Mouse (Mus musculus) kidney, postnatal 10 days (tissue): Measurements from ENCODE around the gene Slc30a2.
"Not testable (repeated sequence)": the region's sequence is repeated elsewhere in the genome, so short reads cannot be mapped to it uniquely, and the experiment has no call there.

Experiments
- DNase-seq: peaks from one replicate; pipeline ENCODE4 v3.0.0; 2021; ENCODE audit warnings: mixed read lengths

Gene Slc30a2

DNA sequence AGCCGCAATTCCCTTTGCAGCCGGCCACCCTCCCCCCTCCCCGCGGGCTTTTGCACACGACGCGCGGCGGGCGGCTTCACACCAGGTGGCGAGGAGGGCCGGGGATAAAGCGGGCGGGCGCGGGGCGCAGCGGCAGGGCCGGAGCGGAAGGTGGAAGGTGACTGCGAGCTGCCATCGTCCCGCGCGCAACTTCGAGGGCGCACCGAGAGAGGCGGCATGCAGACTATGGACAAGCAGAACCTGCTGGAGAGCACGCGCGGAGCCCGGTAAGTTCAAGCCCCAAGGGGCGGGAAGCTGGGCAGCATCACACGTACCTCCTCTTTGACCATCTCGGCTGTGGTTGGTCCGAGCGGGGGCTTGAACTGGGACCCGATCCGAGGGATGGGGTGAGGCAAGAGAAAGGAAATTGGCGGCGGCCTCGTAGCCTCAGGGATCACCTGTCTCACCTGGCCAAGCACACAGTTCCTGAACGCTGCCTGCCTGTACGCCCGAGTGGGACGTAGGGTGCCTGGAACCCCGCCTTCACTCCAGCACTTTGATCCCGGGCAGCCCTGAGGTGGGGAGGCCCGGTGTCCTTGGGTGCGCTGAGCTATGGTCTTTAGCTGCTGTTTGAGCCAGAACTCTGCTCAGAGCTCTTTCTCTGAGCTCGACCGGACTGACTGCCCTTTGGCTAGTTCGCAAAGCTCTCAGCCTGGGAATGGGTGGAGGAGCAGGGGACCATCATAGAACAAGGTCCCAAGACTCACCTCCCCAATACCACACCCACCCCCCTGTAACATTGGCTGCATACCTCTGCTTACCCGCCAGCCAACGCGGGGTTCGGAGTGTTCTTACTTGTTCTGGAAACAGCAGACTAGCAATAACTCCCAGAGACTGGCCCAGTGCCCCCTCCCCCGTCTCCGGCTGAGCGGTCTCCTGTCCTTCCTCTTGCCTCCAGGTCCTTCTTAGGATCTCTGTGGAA lies at the start of gene Slc30a2:
Gene Slc30a2, plus strand, starts transcription at position 111 of the 961 bp plus-strand sequence.
- peak; percentile 63 for DNase-seq

DNA sequence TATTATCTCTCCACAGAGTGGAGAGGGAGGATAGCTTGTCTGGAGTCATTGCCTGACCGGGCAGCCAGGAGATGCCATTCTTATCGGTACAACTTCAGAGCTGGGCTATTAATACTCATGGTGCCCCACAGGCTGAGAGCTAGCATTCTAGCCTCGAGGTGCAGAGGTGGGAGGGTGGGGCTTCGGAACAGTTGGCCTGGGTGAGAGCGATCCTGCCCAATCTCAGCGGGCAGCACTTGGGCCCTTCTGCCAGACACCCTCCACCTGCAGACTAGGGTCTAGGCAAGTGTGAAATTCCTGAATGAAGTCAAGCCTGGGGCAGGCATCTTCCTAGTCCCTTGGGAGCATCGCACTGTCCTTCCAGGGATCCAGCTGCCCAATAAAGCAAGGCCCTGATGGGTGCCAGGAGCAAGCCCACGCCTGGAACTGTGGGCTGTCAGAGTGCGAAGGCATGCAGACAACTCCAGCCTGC lies 49.3 kb upstream of the Slc30a2 start:
- no peak for DNase-seq

DNA sequence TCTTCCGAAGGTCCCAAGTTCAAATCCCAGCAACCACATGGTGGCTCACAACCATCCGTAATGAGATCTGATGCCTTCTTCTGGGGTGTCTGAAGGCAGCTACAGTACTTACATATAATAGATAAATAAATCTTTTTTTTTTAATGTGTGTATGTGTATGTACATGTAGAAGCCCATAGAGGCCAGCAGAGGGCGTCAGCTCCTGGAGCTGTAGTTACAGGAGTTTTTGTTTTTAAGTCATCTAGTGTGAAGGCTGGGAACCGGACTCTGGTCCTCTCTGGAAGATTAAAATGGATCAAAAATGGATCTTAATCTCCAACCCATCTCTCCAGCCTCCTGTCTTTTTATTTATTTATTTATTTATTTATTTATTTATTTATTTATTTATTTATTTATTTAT lies 46.9 kb upstream of the Slc30a2 start:
- DNase-seq = not testable (repeated sequence)

DNA sequence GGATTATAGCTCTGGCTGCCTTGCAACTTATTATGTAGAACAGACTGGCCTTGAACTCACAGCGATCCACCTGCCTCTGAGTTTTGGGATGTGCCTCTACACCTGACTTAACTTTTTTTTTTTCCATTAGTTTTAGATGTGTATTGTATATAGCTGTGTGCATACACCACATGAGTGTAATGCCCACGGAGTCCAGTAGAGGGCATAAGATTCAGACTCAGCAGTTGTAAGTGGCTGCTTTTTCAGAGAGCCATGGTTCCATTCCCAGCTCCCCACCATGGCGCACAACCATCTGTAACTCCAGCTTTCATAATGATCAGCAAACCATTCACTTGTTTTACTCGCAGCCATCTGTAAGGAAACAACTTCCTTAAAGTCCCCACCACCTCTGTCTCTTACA lies 46.5 kb upstream of the Slc30a2 start:
- DNase-seq = no peak

DNA sequence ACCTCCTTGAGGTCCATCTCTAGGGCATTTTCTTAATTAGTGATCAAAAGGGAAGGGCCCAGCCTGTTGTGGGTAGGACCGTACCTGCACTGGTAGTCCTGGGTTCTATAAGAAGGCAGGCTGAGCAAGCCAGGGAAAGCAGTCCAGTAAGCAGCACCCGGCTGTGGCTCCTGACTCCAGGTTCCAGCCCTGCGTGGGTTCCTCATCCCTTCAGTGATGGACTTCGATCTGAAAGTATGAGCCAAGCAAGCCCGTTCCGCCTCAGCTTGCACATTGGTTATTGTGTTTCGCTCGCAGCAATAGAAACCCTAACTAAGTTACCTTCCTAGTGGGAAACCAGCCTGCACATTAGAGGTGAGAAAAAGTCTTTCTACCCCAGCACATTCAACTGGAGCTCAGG lies 45.6 kb upstream of the Slc30a2 start:
- no peak for DNase-seq

DNA sequence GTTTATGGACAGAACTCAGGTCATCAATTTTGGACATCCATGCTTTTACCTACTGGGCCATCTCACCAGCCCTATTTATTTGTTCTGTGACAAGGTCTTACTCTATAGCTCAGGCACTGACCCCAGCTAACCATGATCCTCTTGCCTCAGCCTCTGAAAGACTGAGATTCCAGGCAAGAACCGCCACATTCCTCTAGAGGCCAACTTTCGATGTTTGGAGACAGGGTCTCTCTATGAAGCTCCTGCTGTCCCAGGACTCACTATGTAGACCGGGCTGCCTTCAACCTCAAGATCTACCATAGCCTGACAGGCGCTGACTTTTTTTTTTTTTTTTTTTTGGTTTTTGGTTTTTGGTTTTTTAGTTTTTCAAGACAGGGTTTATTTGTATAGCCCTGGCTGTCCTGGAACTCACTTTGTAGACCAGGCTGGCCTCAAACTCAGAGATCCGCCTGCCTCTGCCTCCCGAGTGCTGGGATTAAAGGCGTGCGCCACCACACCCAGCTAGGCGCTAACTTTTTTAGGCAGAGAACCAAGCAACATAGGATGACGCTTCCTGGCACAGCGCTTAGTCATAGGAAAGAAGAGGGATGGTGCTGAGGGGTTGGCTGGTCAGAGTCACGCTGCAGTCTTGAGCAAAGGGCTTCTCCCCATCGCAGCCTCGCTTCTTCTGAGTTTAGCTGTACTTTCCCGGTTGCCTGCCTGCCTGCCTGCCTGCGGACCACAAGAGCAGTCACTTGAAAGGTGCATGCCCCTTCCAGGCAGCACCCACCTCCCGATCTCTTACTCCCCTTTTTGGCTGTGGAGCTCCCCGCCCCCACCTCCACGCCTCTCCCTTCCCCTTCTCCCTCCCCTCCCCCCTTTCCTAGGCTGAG lies 44.1 kb upstream of the Slc30a2 start:
- DNase-seq = no peak

DNA sequence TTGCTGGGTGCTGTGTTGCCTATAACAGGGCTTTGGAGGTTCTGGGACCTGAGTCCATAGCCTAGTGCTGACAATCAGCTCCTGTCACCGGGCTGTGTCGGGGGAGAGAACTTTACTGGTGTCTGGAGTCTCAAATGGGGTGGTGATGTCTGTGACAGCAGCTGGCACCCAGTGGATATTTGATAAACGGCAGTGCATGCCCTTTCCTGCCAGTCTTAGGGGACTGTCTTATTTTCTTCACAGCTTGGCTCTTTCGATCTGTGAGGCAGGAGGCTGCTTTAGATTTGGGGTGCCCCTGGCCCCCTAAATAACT lies 43.5 kb upstream of the Slc30a2 start:
- no peak for DNase-seq

DNA sequence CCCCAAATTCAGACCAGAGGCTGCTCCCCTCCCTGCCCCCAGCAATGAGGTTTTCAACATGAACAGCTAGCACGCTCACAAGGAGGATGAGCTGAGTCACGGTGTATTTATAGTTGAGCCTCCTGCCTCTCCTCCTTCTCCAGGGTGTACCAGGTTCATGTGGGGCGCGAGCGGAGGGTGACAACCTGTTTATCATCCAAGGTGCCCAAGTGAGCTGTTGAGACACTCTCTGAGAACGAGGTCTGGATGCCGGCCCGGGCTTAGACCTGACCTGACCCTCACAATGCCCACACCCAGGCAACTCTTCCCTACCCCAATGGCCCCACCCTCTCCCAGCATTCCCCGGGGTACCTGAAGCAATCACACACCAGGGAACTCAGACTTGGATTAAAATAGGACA lies 42.7 kb upstream of the Slc30a2 start:
- no peak for DNase-seq

DNA sequence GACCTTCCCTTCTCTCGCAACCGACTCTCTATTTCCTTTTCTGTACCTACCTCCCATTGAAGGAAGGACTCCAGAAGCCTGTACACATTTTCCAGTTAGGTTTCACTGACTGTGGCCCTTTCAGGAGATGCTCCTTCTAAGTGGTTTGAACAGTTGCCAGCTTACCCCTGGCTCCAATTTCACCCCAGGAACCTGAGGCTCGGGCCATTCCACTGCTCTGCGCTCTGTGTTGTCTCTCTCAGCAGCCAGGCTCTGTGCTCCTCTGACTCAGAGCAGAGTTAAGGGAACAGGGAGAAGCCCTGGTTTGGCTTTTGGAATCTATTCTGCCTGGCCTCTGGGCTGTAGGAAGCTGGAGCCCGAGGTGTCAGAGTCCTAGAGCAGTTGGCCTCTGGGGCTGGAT lies 40.9 kb upstream of the Slc30a2 start:
- no peak for DNase-seq

DNA sequence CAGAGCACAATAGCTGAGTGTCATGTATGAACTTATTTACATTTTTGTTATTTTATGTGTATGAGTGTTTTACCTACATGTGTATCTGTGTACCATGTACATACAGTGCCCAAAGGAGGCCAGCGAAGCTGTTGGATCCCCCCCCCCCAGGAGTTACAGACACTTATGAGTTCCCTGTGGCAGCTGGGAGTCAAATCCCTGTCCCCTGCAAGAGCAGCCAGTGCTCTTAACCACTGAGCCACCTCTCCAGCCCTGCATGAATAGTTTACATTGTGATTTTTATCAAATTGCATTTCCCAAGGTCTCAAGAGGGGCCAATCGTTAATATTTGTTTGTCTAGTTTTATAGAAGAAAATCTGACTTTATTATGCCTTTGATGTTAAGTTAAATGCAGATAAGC lies 36.0 kb upstream of the Slc30a2 start:
- DNase-seq = no peak

DNA sequence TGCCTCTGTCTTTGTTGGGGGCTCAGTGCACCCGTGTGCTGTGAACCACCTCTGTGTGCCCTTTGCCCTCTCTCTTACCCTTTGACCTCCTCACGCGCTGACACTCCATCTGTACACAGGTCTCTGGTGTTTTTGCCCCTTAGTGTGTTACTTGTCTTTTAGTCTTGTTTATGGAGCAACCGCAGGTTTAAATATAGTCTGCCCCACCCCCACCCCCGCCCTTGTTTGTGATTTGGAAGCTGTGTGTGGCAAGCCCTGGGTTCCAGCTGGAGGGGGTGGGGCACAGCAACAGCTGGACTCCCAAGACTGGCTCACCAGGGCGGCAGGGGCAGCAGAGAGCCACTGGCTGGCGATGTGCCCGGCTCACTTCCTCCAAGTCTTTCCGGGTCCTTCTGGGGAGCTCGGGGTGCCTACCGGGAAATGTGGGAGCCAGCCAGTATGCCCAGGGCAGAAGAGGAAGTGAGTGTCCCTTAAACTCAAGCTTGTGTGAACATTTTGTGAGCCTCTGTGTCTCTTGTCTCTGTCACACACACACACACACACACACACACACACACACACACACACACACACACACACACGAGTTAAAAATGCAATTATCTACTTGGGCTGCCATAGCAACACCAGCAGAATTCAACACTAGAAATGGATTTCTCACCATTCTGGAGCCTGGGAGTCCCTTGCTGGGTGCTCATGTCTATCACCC lies 35.5 kb upstream of the Slc30a2 start:
- peak; percentile 83 for DNase-seq

DNA sequence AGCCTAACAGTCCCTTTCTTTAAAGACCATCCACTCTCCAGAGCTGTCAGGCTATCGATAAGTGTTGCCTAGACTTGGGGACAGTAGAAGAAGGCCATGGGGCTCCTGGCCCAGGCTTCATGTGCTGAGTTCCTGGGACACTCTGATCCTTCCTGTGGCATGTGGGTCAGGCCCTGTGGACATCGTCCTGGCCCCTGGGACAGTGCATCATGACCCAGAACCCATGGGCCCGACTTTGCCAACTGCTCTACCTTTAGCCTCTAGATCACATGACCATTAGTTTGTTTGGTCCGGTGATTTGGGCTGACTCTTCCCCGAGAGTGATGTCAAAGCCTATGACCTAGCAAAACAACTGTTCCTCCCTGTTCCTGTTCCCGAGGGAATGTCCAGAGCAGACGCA lies 32.9 kb upstream of the Slc30a2 start:
- DNase-seq = no peak

DNA sequence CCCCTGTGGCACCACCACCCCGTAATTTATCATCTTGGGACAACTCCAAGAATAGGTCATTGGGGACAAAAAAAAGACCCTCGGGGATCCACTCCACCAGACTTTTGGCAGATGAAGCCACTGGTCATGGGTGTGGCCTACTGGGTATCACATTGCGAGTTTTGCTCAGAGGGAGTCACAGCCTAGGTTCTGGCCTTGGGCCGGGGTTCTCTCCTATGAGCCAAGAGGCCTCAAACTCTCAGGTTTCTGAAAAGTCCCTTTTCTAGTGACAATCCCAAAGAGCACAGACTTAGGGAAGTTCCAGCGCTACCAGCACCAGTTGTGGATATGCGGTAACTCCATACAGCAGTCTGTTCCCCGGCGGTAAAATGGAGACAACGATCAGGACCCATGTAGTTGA lies 32.3 kb upstream of the Slc30a2 start:
- DNase-seq = no peak

DNA sequence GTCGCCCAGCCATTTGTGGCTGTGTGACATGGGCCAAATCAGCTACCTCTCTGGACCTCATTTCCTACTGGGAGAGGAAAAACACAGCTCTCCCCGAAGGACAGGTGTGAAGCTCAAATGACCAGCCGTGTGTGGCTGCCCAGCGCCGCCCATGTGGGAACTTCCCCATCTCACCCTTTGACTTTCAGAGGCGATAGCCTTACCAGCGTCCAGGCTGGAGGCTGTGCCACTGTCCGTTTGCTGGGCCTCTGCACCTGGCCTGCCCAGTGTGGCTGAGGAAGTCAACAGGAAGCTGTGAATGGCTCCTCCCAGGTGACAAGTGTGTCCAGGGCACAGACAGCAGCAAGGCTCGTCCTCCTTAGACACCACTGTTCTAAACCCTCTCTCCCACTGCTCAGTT lies 31.2 kb upstream of the Slc30a2 start:
- no peak for DNase-seq

DNA sequence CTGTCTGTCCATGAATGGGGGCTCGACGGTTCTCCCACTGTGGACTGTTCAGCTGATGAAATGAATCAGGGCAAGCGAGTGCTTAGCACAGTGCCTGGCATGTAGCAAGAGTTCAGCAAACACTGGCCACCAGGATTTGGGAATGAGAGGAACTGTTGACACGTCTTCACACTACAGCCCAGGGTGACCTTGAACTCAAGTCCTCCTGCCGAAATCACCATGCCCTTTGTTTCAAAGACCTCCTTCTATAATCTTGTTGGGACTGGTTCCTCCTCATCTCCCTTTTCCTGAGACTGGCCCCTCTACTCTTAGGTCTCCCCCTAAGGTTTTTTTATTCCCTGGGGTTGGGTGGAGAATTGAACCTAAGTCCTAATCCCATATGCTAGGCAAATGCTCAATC lies 30.6 kb upstream of the Slc30a2 start:
- no peak for DNase-seq

DNA sequence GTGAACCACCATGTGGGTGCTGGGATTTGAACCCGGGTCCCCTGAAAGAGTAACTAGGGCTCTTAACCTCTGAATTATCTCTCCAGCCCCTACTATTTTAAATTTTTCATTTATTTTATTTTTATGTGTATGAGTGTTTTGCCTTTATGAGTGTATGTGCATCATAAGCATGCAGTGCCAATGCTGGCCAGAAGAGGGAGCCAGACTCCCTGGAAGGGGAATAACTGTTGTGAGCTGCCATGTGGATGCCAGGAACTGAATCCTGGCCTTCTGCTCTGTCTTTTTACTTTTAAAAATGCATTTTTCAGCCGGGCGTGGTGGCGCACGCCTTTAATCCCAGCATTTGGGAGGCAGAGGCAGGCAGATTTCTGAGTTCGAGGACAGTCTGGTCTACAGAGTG lies 30.1 kb upstream of the Slc30a2 start:
- no peak for DNase-seq

DNA sequence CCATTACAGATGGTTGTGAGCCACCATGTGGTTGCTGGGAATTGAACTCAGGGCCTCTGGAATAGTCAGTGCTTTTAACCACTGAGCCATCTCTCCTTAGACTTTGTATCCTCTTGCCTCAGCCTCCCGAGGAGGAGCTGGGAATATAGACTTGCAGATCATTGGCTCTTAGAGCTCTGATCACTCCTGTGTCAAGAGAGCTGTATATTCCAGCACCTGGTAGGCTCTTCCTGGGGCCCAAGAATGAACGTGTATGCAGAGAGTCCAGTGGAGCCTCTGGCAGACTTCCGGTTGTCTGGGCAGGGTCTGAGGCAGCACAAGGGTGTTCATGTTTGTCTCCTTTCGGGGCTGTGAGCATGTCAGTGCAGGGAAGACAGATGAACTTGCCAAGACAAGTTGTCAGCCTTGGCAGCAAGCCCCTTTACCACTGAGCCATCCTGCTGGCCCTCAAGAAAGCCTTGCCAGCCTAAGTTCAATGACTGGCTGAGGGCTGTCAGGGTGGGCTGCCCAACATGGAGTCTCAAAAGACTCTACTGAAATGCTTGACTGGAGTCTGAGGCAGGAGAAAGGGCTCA lies 28.8 kb upstream of the Slc30a2 start:
- DNase-seq = no peak

DNA sequence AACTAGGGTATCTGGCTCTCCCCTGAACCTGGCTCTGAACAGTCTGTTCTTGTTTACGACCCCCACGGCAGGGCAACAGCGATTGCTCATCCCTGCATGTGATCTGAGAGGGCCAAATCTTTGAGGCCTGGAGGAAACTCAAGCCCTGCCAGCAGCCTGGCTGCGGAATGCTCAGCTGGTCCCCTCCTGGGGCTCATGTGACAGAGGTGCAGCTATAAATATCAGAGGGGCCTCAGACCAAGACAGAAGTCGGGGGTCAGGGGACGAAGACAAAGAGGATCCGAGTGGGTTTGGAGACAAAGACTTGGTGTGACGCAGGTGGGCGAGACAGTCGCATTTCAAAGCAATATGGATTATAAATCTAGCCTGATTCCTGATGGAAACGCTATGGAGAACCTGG lies 28.1 kb upstream of the Slc30a2 start, which contains the start of gene Trim63:
Gene Trim63, plus strand, starts transcription at position 245 of the 400 bp plus-strand sequence.
- no peak for DNase-seq

DNA sequence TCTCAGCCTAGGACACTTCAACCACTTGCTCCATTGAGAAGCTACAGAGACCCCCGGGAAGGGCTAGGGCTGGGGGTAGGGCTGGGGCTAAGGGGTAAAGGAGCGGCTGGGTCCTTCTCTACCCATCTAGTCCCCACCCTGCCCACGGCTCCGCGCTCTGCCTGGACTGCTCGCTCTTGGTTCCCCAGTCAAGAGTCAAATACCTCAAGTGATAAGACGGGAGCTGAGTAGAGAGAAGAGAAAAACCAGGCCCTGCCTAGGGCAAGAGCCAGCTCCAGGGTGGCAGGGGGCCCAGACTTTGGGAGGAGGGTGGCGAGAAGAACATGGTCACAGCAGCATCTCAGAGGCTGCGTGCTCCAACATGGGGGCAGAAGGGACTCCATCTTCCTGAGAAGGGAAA lies 27.5 kb upstream of the Slc30a2 start:
- no peak for DNase-seq

DNA sequence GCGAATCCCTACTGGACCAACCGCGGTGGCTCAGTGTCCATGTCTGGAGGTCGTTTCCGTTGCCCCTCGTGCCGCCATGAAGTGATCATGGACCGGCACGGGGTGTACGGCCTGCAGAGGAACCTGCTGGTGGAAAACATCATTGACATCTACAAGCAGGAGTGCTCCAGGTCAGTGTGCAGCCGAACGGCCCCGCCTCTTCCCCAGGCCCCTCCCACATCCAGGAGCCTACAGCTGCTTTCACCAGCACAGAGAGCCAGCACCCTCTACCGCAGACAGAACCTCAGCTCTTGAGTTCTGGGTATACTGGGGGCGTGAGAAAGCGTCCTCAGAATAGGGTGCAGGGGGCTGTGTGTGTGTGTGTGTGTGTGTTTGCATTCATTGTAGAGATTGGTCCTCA lies 26.6 kb upstream of the Slc30a2 start:
- DNase-seq = peak; percentile 32

DNA sequence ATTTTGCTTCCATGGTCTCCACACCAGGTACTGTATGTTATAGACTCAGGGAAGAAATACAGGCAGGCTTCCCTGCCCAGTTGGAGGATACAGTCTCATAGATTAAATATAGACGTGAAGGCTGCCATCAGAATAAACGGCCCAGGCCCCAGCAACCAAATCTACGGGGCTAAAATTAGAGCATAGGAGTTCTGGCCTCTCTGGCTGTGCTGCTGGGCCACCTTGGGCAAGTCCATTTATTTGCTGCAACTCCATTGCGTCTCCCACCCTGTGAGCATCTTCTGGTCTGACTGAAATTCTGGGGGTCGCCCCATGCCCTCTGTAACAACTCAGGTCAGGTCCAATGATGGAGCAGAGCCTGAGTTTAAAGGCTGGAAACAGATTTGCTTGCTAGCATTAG lies 23.9 kb upstream of the Slc30a2 start:
- DNase-seq = no peak

DNA sequence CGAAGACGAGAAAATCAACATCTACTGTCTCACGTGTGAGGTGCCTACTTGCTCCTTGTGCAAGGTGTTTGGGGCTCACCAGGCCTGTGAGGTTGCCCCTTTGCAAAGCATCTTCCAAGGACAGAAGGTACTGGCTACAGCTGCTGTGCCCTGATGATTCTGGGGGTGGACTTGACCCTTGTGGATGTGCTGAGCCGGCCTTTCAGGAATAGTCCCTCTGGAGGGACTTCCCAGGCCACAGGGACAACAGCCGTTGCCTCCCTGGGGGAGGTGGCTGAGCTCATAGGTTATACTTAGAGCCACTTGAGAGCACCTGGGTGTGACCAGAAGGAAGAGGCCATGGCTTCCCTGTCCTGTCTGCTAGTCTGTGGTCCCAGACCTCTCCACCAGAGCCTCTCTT lies 23.3 kb upstream of the Slc30a2 start:
- no peak for DNase-seq

DNA sequence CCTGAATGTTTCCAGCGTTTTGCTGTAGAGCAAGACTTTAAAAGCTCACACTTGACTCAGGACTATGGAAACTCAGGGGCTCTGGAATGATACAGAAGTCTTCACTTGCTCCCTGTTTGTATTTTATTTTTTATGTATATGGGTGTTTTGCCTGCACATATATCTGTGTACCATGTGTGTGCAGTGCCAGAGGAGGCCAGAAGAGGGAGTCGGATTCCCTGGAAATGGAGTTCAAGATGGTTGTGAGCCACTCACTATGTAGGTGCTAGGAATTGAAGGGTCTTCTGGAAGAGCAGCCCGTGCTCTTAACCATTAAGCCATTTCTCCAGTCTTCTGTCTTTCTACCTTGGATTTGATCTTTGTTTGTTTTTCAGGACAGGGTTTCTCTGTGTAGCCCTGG lies 21.5 kb upstream of the Slc30a2 start:
- DNase-seq = no peak
